Comparison of ENCODE assay signal across 22 mouse cellular contexts in genomic region chr15:52236220-52236619, GRCm38 (mm10).
A peak's percentile ranks its signal among the peaks of the same experiment; 100 is the strongest.
DNase-seq lines count a peak whose midpoint lies in the region; ATAC-seq and TF ChIP-seq lines count a peak whose summit lies in the region.
"Had no signal": no experiment of that assay in that cellular context is flagged by ENCODE, and none has a peak within 500 bp of the region (broad histone marks: within the 10 kb centered on the region; RNA-seq: fewer than 3 reads in every experiment).

No protein-coding gene starts in this region.

- H3K27me3 ChIP-seq in kidney, postnatal 0 days (ENCODE audit: insufficient read depth, low read length): no peaks in the 10 kb centered on the region
- H3K27me3 ChIP-seq in MEL (ENCODE audit: control insufficient read depth in 1 of 2, insufficient read depth in 2 of 2, low read length in 2 of 2): no peaks in the 10 kb centered on the region
- no peaks in the 10 kb centered on the region for H3K27me3 ChIP-seq in lung, embryonic 15.5 days
- H3K27me3 ChIP-seq: forebrain, embryonic 15.5 days; hindbrain, embryonic 13.5 days; limb, embryonic 13.5 days; liver, embryonic 12.5 days; midbrain, embryonic 15.5 days; neural tube, embryonic 12.5 days had no signal

- no peak for ATAC-seq in kidney, postnatal 0 days (replicated peaks; ENCODE audit: low FRiP score, low read depth)
- no peak for ATAC-seq in lung, embryonic 15.5 days (ENCODE audit: borderline replicate concordance, extremely low read depth, low FRiP score, low TSS enrichment)
- ATAC-seq: forebrain, embryonic 15.5 days; liver, embryonic 12.5 days; midbrain, embryonic 15.5 days had no signal

- peak; percentile 3 for DNase-seq in kidney, postnatal 0 days (ENCODE audit: low spot score)
- no peak for DNase-seq in kidney, postnatal 4 days
- peak; percentile 20 for DNase-seq in MEL (ENCODE audit: low read depth, low spot score)
- DNase-seq in lung, postnatal 36 days: peak; percentile 7
- no peak for DNase-seq in Muller cell, postnatal 12 days (ENCODE audit: inconsistent ontology term)
- no peak for DNase-seq in cerebellum, postnatal 25 days
- DNase-seq: B cell, adult 2 months; cerebellum, adult 11 months; cerebellum, postnatal 14 days; embryo, embryonic 11 days; kidney, adult 8-10 months; kidney, postnatal 14 days; right cerebral cortex, postnatal 14 days; thymus, postnatal 14 days had no signal

- no peaks in the 10 kb centered on the region for H3K79me2 ChIP-seq in MEL (ENCODE audit: control insufficient read depth, insufficient read depth, low read length, poor library complexity)

- H3K4me2 ChIP-seq in kidney, postnatal 0 days (ENCODE audit: low read length): no peak overlapping the region
- peak overlapping the region; percentile 18; the same call in 1 of the 2 replicates for H3K4me2 ChIP-seq in lung, embryonic 15.5 days
- H3K4me2 ChIP-seq: forebrain, embryonic 15.5 days; hindbrain, embryonic 13.5 days; limb, embryonic 13.5 days; liver, embryonic 12.5 days; midbrain, embryonic 15.5 days; neural tube, embryonic 12.5 days had no signal

- H3K4me1 ChIP-seq in kidney, postnatal 0 days (replicated peaks; ENCODE audit: insufficient read depth, low read length): no peaks in the 10 kb centered on the region
- peaks cover 0 to 2% of the 10 kb centered on the region in 2 experiments; a peak in 1 of 4 replicates for H3K4me1 ChIP-seq in MEL (ENCODE audit: control insufficient read depth in 1 of 2, insufficient read depth in 2 of 2, low read length in 2 of 2)
- H3K4me1 ChIP-seq in lung, embryonic 15.5 days: 0 out of 2 replicates have a peak, but pooled peaks cover 4% of the 10 kb centered on the region
- H3K4me1 ChIP-seq: forebrain, embryonic 15.5 days; heart, embryonic 10.5 days; hindbrain, embryonic 13.5 days; limb, embryonic 13.5 days; liver, embryonic 12.5 days; midbrain, embryonic 15.5 days; neural tube, embryonic 12.5 days had no signal

- no peaks in the 10 kb centered on the region for H3K36me3 ChIP-seq in kidney, postnatal 0 days (ENCODE audit: insufficient read depth, low read length)
- peaks cover 0 to 5% of the 10 kb centered on the region in 2 experiments; a peak in 2 of 4 replicates for H3K36me3 ChIP-seq in MEL (ENCODE audit: control insufficient read depth in 1 of 2, insufficient read depth in 2 of 2, low read length in 2 of 2)
- no peaks in the 10 kb centered on the region for H3K36me3 ChIP-seq in lung, embryonic 15.5 days
- H3K36me3 ChIP-seq: forebrain, embryonic 15.5 days; heart, embryonic 10.5 days; hindbrain, embryonic 13.5 days; limb, embryonic 13.5 days; liver, embryonic 12.5 days; midbrain, embryonic 15.5 days; neural tube, embryonic 12.5 days had no signal

- H3K9me3 ChIP-seq in kidney, postnatal 0 days (replicated peaks; ENCODE audit: low read length): no peaks in the 10 kb centered on the region
- no peaks in the 10 kb centered on the region for H3K9me3 ChIP-seq in MEL (replicated peaks; ENCODE audit: insufficient read depth, low read length)
- H3K9me3 ChIP-seq in lung, embryonic 15.5 days: no peaks in the 10 kb centered on the region
- H3K9me3 ChIP-seq: forebrain, embryonic 15.5 days; heart, embryonic 10.5 days; hindbrain, embryonic 13.5 days; limb, embryonic 13.5 days; liver, embryonic 12.5 days; midbrain, embryonic 15.5 days; neural tube, embryonic 12.5 days had no signal

- no peak for TF ChIP-seq POLR2A in MEL (IDR thresholded peaks at IDR 0.05; ENCODE audit: control insufficient read depth in 1 of 2, insufficient read depth in 1 of 2, low read depth in 1 of 2, low read length in 2 of 2, poor library complexity in 1 of 2)

- peak in 1 of 2 experiments; percentile 51; a peak in 3 of 4 replicates for TF ChIP-seq EP300 in MEL (IDR thresholded peaks at IDR 0.05; ENCODE audit: low read depth in 1 of 2, low read length in 2 of 2)

- no peak overlapping the region for H3K4me3 ChIP-seq in kidney, postnatal 0 days (replicated peaks; ENCODE audit: low read depth, low read length)
- H3K4me3 ChIP-seq in MEL (ENCODE audit: control insufficient read depth in 1 of 2, insufficient read depth in 1 of 2, low read depth in 2 of 2, low read length in 2 of 2): 0 out of 4 replicates have a peak overlapping the region, but pooled peaks of 1 of the 2 experiments have one; percentile 6
- no peak overlapping the region for H3K4me3 ChIP-seq in lung, embryonic 15.5 days
- H3K4me3 ChIP-seq: forebrain, embryonic 15.5 days; heart, embryonic 10.5 days; hindbrain, embryonic 13.5 days; limb, embryonic 13.5 days; liver, embryonic 12.5 days; midbrain, embryonic 15.5 days; neural tube, embryonic 12.5 days had no signal

- TF ChIP-seq RAD21 in MEL (IDR thresholded peaks at IDR 0.05; ENCODE audit: low read depth, low read length): no peak

- 65% methylated on average over 8 of the region's 8 CpGs for WGBS in kidney, postnatal 0 days
- 29% methylated on average over 8 of the region's 8 CpGs for WGBS in lung, embryonic 15.5 days

- no peak overlapping the region for H3K9ac ChIP-seq in kidney, postnatal 0 days (ENCODE audit: low read depth, low read length)
- no peak overlapping the region for H3K9ac ChIP-seq in MEL (ENCODE audit: control insufficient read depth, low read depth, low read length, poor library complexity, severe bottlenecking)
- no peak overlapping the region for H3K9ac ChIP-seq in lung, embryonic 15.5 days
- H3K9ac ChIP-seq: forebrain, embryonic 15.5 days; hindbrain, embryonic 13.5 days; limb, embryonic 13.5 days; liver, embryonic 12.5 days; midbrain, embryonic 15.5 days; neural tube, embryonic 12.5 days had no signal

- TF ChIP-seq CTCF in kidney, postnatal 0 days (IDR thresholded peaks at IDR 0.05; ENCODE audit: low read depth): no peak
- TF ChIP-seq CTCF in MEL (IDR thresholded peaks at IDR 0.05 in 2 of 3, conservative IDR thresholded peaks at IDR 0.05 in 1 of 3; ENCODE audit: control insufficient read depth in 1 of 3, insufficient read depth in 1 of 3, low read depth in 2 of 3, low read length in 3 of 3, poor library complexity in 1 of 3, severe bottlenecking in 1 of 3): no peak

- no peak overlapping the region for H3K27ac ChIP-seq in kidney, postnatal 0 days
- no peak overlapping the region for H3K27ac ChIP-seq in MEL (ENCODE audit: control insufficient read depth, low read depth, low read length)
- H3K27ac ChIP-seq in lung, embryonic 15.5 days: no peak overlapping the region
- H3K27ac ChIP-seq: forebrain, embryonic 15.5 days; heart, embryonic 10.5 days; hindbrain, embryonic 13.5 days; limb, embryonic 13.5 days; liver, embryonic 12.5 days; midbrain, embryonic 15.5 days; neural tube, embryonic 12.5 days had no signal

TF ChIP-seq in MEL, 35 proteins besides CTCF, POLR2A, EP300 and RAD21:
- TF ChIP-seq ZKSCAN1 (IDR thresholded peaks at IDR 0.05; ENCODE audit: low read depth, low read length) (no peak), MXI1 (IDR thresholded peaks at IDR 0.05; ENCODE audit: low read depth, low read length) (no peak)

Comparison
In these comparisons a context has a peak if more than half of its experiments do, and no peak if none do; other contexts are left out.
1. DNase-seq: peak in kidney, postnatal 0 days (single experiment), MEL (single experiment) and lung, postnatal 36 days (single experiment); none in kidney, postnatal 4 days (0 of 2), Muller cell, postnatal 12 days (single experiment) and cerebellum, postnatal 25 days (0 of 2).